Mouse (Mus musculus): ENCODE measurements around the gene Insl6. TPM values are rescaled to one million over a fixed set of nuclear protein-coding genes. Genes with fewer than 3 reads are reported as not detected.
A peak's percentile ranks its signal among the peaks of the same experiment; 100 is the strongest.

Gene Insl6
- total RNA-seq, 2 experiments from 2014 or later, result 1.1 to 2.3 TPM

DNA sequence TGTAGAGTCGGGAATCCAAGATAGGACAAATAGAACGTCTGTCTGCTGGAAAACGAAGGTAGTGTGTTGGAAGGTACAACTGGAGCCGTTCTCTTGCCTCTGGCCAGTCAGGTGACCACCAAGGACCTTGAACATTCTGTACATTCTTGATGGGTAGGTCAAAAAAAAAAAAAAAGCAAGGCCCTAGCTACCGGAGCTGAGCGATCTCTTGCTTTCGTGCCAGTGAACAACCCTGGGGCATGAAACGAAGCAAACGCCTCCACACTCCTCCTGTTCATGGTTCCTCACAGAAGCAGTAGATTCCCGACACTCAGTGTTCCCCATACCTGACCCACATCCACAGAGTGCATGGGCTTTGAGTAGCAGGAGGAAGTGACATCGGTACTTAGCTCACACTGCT lies 31.1 kb upstream of the Insl6 start:
- ATAC-seq (replicated peaks; ENCODE audit: poor library complexity), result no peak

DNA sequence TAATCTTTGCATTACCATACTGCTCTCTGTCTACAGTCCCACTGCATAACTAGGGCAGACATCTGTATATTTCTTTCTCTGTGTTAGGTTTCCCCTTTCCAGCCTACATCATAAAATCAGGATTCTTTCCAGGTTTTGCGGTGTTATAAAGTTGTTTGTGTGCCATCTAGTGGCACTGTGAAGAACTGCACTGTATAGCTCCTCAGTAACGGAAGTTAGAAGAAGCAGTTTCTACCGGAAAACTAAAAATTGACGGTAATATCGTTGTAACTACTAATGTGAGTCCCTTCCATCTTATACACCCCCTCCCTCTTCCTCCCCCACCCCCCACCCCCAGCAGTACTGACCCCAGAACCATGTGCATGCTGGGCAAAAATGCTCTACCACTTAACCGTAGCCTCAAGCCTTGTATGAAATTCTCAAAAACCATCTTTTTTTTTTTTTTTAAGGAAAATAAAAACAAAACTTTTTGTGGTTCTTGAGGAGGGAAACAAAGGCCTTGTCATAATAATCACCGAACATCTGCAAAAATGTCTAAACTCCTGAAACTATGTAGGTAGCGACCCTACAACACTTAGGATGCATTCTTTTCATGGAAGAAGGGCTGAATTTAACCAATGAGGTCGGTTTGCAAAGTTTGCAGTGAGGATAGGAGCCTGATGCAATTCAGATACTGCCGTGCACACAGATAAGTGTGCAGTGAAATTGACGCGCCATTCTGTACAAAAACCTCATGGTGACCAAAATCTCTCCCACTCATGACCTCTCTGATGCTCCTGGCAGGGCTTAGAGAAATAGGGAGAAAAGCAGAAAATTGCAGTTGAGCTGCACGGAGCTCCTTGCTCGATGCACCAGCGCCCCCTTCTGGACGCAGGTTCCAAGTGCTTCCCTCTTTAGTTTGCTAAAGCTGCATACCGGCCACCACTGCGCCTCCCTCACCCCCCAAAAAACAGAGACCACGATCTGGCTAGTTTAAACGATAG lies 30.0 kb upstream of the Insl6 start:
- ATAC-seq (replicated peaks; ENCODE audit: poor library complexity), result peak; percentile 98

DNA sequence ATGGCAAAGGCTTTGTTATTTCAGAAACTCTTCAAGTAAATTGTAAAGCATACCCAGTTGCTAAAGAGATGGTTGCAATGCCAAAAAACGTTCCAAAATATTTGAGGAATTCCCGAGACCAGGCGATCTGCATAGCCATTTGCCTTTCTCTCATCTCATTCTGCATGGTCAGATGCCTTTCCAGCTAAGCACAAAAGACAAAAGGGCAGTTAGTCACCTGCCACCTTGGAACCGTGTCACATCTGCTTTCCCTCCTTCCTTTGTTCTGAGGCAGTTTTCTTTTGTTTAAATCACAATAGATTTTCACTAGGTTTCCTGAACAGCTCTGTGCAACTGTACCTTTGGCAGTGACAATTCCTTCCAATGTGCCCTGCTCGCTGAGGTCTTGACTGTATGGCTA lies 25.8 kb upstream of the Insl6 start:
- no peak for ATAC-seq (replicated peaks; ENCODE audit: poor library complexity)

- no peak for ATAC-seq (replicated peaks; ENCODE audit: poor library complexity)
These were observed 20.5 kb upstream of the Insl6 start for GRCm38 (mm10) chr19:29345636-29346035.

- no peak for ATAC-seq (replicated peaks; ENCODE audit: poor library complexity)
These were observed 19.7 kb upstream of the Insl6 start for GRCm38 (mm10) chr19:29344868-29345267.

DNA sequence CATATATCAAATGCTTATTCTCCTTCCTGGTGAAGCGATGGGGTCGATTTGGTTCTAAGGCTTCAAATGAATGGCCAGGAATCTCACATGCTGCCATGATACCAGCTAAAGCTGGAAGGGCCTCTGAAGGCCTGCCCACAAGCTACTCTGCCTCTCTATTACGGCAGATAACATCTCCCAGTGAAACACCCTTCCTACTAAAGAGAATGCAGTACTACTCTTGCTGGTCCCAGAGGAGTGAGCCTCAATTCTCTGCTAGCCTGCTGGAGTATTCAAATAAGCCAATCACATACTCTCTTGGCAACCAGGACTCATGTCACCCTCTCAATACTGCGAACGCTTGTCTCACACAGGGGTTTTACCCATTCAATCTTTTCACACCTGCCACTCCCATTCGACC lies 17.1 kb upstream of the Insl6 start:
- ATAC-seq (replicated peaks; ENCODE audit: poor library complexity), result no peak

GRCm38 (mm10) chr19:29341029-29341428 lies 15.9 kb upstream of the Insl6 start:
- ATAC-seq (replicated peaks; ENCODE audit: poor library complexity), result 0 out of 2 replicates have a peak, but pooled peaks have one; percentile 11

DNA sequence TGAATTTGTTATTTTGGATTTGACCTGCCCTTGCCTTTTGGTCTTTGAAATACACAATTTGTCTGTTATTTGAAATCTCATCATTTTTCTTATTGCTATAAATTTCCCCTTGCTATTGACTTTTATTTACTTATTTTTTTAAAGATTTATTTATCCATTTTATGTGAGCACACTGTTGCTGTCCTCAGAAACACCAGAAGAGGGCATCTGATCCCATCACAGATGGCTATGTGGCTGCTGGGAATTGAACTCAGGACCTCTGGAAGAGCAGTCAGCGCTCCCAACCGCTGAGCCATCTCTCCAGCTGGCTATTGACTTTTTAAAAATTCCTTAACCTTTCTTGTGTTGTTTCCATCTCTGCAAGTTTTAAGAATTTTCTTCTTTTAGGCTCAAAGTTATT lies 11.5 kb upstream of the Insl6 start:
- no peak for ATAC-seq (replicated peaks; ENCODE audit: poor library complexity)

DNA sequence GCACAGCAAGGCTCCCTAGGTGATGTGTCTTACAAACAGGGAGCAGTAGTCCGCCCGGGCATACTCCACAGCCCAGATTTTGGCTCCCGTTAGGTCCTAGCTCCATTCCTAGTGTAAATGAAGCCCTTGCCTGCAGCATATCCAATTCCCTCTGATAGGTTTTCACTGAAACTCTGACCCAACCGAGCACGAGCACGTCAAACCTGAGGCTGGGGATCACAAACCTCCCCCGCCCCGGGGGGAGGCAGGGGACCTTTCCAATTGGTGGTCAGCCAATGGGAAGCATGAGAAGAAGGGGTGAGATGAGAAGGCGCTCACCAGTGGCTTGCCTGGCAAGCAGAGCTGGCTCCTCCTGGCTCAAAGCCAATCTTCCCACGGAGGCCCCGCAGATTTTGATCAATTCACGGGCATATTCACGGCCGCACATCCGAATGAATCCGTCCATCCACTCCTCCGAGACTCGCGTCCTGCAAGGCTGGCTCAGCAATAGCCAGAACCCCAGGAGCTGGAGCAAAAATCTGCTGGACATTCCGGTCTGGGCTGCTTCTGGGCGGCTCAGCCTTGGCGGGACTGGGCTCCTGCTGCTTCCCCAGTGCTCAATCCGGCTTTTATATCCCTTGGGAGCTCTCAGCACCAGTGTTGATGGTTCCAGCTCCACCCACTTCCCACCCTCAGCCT lies 9.1 kb upstream of the Insl6 start, which contains the start of gene Rln1:
Rln1 (minus strand) TSS at position 603 of the 678 bp plus-strand sequence.
- ATAC-seq (replicated peaks; ENCODE audit: poor library complexity), result no peak

GRCm38 (mm10) chr19:29326822-29327552 lies 1.8 kb upstream of the Insl6 start:
- ATAC-seq (replicated peaks; ENCODE audit: poor library complexity), result no peak

DNA sequence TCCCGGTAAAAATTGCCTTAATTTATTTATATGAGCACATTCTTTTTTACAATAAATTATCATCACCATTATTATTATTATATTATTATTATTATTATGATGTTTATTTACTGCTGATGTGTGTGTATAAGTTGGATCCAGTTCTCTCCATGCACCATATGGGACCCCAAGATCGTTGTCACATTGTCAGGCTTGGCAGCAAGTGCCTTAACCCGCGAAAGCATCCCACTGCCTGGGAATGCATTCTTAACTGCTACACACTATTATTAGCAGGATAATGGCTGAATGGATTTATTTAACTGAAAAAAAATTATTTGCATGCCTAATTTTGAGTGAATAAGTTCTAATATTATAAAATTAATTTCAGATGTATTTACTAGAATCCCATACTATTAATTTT lies 1.2 kb upstream of the Insl6 start:
- no peak for ATAC-seq (replicated peaks; ENCODE audit: poor library complexity)

DNA sequence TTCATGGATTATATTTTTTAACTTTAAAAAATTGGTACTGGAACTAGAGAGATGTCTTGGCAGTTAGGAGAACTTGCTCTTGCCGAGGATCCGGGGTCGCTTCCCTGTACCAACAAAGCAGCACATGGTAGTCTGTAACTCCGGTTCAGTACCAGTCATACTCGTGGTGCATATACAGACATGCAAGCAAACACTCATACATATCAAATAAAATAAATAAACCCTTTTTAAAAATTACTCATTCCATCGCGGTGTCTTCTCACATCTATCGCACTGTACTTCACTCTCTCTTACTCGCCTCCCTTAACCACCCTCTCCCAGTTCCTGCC lies 660 bp upstream of the Insl6 start:
- no peak for ATAC-seq (replicated peaks; ENCODE audit: poor library complexity)

- 0 out of 2 replicates have a peak, but pooled peaks have one; percentile 29 for ATAC-seq (replicated peaks; ENCODE audit: poor library complexity)
These were observed 1.6 kb downstream of the Insl6 start for GRCm38 (mm10) chr19:29323416-29324049.

GRCm38 (mm10) chr19:29312661-29313060 lies 12.5 kb downstream of the Insl6 start:
- no peak for ATAC-seq (replicated peaks; ENCODE audit: poor library complexity)

DNA sequence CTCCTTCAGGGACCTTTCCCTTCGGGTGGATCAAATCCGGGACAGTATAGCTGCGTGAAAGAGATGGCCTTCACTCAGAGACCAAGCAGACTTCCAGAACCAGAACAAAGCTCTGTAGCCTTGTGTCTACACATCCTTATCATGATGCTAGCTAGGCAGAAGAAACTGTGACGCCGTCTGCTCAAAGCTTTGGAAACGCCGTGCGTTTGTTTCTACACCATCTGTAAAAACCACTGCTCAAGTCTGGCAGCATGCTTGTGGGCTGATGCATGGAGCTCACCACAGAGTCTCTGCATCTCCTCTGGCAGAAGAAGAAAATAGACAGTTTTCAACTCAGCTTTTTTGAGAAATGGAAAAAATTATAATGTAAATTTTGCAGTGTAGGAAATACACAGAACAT lies 13.4 kb downstream of the Insl6 start:
- ATAC-seq (replicated peaks; ENCODE audit: poor library complexity), result no peak

- ATAC-seq (replicated peaks; ENCODE audit: poor library complexity), result no peak
These were observed 16.3 kb downstream of the Insl6 start for GRCm38 (mm10) chr19:29308832-29309231.

- no peak for ATAC-seq (replicated peaks; ENCODE audit: poor library complexity)
These were observed 23.0 kb downstream of the Insl6 start for GRCm38 (mm10) chr19:29302119-29302518.

- ATAC-seq (replicated peaks; ENCODE audit: poor library complexity), result no peak
These were observed 24.2 kb downstream of the Insl6 start for GRCm38 (mm10) chr19:29300919-29301318.

- ATAC-seq (replicated peaks; ENCODE audit: poor library complexity), result no peak
These were observed 27.8 kb downstream of the Insl6 start for GRCm38 (mm10) chr19:29297366-29297765.

GRCm38 (mm10) chr19:29296166-29296565 lies 29.0 kb downstream of the Insl6 start:
- ATAC-seq (replicated peaks; ENCODE audit: poor library complexity), result no peak

DNA sequence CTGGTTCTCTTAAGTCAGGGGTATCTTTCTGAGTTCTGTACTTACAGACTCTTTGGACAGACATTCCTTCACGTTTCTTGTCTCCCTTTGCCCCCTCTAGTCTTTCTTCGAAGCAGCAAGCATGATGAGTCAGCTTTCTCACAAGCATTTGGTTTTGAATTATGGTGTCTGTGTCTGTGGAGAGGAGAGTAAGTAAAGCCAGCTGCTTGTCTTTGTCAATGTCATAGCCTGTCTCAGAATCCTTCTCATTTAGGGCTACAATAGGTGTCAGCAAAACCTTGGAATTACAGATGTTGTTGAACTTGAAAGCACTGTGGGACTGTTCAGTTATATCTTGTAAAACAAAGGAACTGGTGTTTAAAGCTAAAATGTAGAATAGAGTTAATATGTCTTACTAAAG lies 30.4 kb downstream of the Insl6 start:
- no peak for ATAC-seq (replicated peaks; ENCODE audit: poor library complexity)

Measured in megakaryocyte progenitor cell, adult 5-6 weeks (primary cell).